In genomic region chr15:31302293-31302990, GRCm38 (mm10) we compare ENCODE assay signal across 17 mouse cellular contexts.
DNase-seq lines count a peak whose midpoint lies in the region; ATAC-seq and TF ChIP-seq lines count a peak whose summit lies in the region.
"Had no signal": no experiment of that assay in that cellular context is flagged by ENCODE, and none has a peak within 500 bp of the region (broad histone marks: within the 10 kb centered on the region; RNA-seq: fewer than 3 reads in every experiment).

No protein-coding gene starts in this region.

- H3K9ac ChIP-seq in liver, adult 2 months (ENCODE audit: low read depth, low read length) = no peak overlapping the region
- no peak overlapping the region for H3K9ac ChIP-seq in liver, postnatal 0 days (replicated peaks)
- no peak overlapping the region for H3K9ac ChIP-seq in heart, embryonic 14.5 days (ENCODE audit: low read length)
- no peak overlapping the region for H3K9ac ChIP-seq in lung, embryonic 16.5 days (ENCODE audit: low read length)
- no peak overlapping the region for H3K9ac ChIP-seq in forebrain, embryonic 12.5 days
- no peak overlapping the region for H3K9ac ChIP-seq in hindbrain, embryonic 13.5 days
- H3K9ac ChIP-seq: embryonic facial prominence, embryonic 12.5 days; limb, embryonic 13.5 days; midbrain, embryonic 13.5 days had no signal

- no peaks in the 10 kb centered on the region; the same call in 1 of the 2 replicates for H3K79me2 ChIP-seq in liver, adult 2 months (ENCODE audit: control insufficient read depth, insufficient read depth, low read length)

- TF ChIP-seq POLR2A in liver, adult 2 months (IDR thresholded peaks at IDR 0.05; ENCODE audit: extremely low read depth, insufficient read depth, low read length) = no peak

- WGBS in liver, adult 2 months = 25% methylated on average over 12 of the region's 12 CpGs
- 46% methylated on average over 12 of the region's 12 CpGs for WGBS in liver, postnatal 0 days (ENCODE audit: insufficient replicate concordance)
- 10% methylated on average over 12 of the region's 12 CpGs for WGBS in heart, embryonic 14.5 days
- WGBS in lung, embryonic 16.5 days = 16% methylated on average over 12 of the region's 12 CpGs
- 71% methylated on average over 12 of the region's 12 CpGs for WGBS in forebrain, embryonic 12.5 days
- WGBS in hindbrain, embryonic 13.5 days = 68% methylated on average over 12 of the region's 12 CpGs

- peaks cover 2% of the 10 kb centered on the region; the same call in 1 of the 2 replicates for H3K36me3 ChIP-seq in liver, adult 2 months (ENCODE audit: control insufficient read depth, insufficient read depth, low read length)
- no peaks in the 10 kb centered on the region for H3K36me3 ChIP-seq in liver, postnatal 0 days (replicated peaks; ENCODE audit: insufficient read depth, low read length)
- H3K36me3 ChIP-seq in heart, embryonic 14.5 days (ENCODE audit: control insufficient read depth, insufficient read depth, low read length) = no peaks in the 10 kb centered on the region
- no peaks in the 10 kb centered on the region for H3K36me3 ChIP-seq in lung, embryonic 16.5 days (ENCODE audit: control insufficient read depth, insufficient read depth, low read length)
- H3K36me3 ChIP-seq in forebrain, embryonic 12.5 days (replicated peaks) = no peaks in the 10 kb centered on the region
- no peaks in the 10 kb centered on the region for H3K36me3 ChIP-seq in hindbrain, embryonic 13.5 days
- H3K36me3 ChIP-seq: embryonic facial prominence, embryonic 12.5 days; forebrain, embryonic 10.5 days; limb, embryonic 13.5 days; midbrain, embryonic 13.5 days had no signal

- H3K4me3 ChIP-seq in liver, adult 2 months (ENCODE audit: insufficient read depth, low read depth, low read length) = no peak overlapping the region
- H3K4me3 ChIP-seq in liver, postnatal 0 days (ENCODE audit: low read depth, low read length) = no peak overlapping the region
- H3K4me3 ChIP-seq in heart, embryonic 14.5 days (ENCODE audit: control insufficient read depth in 1 of 2, insufficient read depth in 1 of 2, low read depth in 1 of 2, low read length in 2 of 2) = no peak overlapping the region
- H3K4me3 ChIP-seq in lung, embryonic 16.5 days (ENCODE audit: low read length) = no peak overlapping the region
- H3K4me3 ChIP-seq in forebrain, embryonic 12.5 days (replicated peaks) = no peak overlapping the region
- no peak overlapping the region for H3K4me3 ChIP-seq in hindbrain, embryonic 13.5 days
- H3K4me3 ChIP-seq: embryonic facial prominence, embryonic 12.5 days; forebrain, embryonic 10.5 days; limb, embryonic 13.5 days; midbrain, embryonic 13.5 days had no signal

- DNase-seq in liver, adult 2 months (ENCODE audit: extremely low read depth, low read depth, low spot score) = peak; percentile 24
- DNase-seq in liver, postnatal 0 days = no peak
- no peak for DNase-seq in layer of hippocampus, adult 11-12 months (ENCODE audit: low spot score)
- no peak for DNase-seq in left cerebral cortex, postnatal 25 days (ENCODE audit: low spot score in 2 of 2)
- DNase-seq: adrenal gland, postnatal 36 days; kidney, postnatal 25 days; thymus, postnatal 14 days had no signal

- intact Hi-C loops in left cerebral cortex, postnatal 25 days (cut with DNase I) = no loop called here

- no peaks in the 10 kb centered on the region for H3K4me1 ChIP-seq in liver, adult 2 months (ENCODE audit: control insufficient read depth, insufficient read depth, low read length)
- H3K4me1 ChIP-seq in liver, postnatal 0 days (ENCODE audit: insufficient read depth) = no peaks in the 10 kb centered on the region
- peaks cover 25 to 26% of the 10 kb centered on the region in 2 experiments for H3K4me1 ChIP-seq in heart, embryonic 14.5 days (ENCODE audit: control insufficient read depth in 2 of 2, insufficient read depth in 2 of 2, low read length in 2 of 2)
- H3K4me1 ChIP-seq in lung, embryonic 16.5 days (replicated peaks; ENCODE audit: control insufficient read depth, insufficient read depth, low read length) = peaks cover 4% of the 10 kb centered on the region
- peaks cover 9% of the 10 kb centered on the region for H3K4me1 ChIP-seq in forebrain, embryonic 12.5 days
- peaks cover 15% of the 10 kb centered on the region for H3K4me1 ChIP-seq in hindbrain, embryonic 13.5 days (replicated peaks)

- no peak for ATAC-seq in liver, postnatal 0 days
- peak; percentile 79 for ATAC-seq in heart, embryonic 14.5 days (ENCODE audit: insufficient number of reproducible peaks, insufficient read depth, low FRiP score, low read depth)
- 0 out of 2 replicates have a peak, but pooled peaks have one; percentile 41 for ATAC-seq in lung, embryonic 16.5 days (ENCODE audit: low read depth)
- ATAC-seq in forebrain, embryonic 12.5 days (ENCODE audit: low FRiP score) = no peak
- no peak for ATAC-seq in hindbrain, embryonic 13.5 days (ENCODE audit: low FRiP score)
- ATAC-seq: inflammation-experienced regulatory T-cells, adult 6 months; midbrain, embryonic 13.5 days had no signal

- TF ChIP-seq CTCF in liver, adult 2 months (IDR thresholded peaks at IDR 0.05; ENCODE audit: low read depth, low read length) = no peak
- no peak for TF ChIP-seq CTCF in liver, postnatal 0 days (IDR thresholded peaks at IDR 0.05; ENCODE audit: low read depth)

- H3K4me2 ChIP-seq in liver, postnatal 0 days (ENCODE audit: low read depth, low read length) = no peak overlapping the region
- H3K4me2 ChIP-seq in heart, embryonic 14.5 days (ENCODE audit: low read length) = peak overlapping the region; percentile 37
- H3K4me2 ChIP-seq in lung, embryonic 16.5 days (ENCODE audit: low read depth, low read length) = no peak overlapping the region
- H3K4me2 ChIP-seq in forebrain, embryonic 12.5 days = no peak overlapping the region
- H3K4me2 ChIP-seq in hindbrain, embryonic 13.5 days = no peak overlapping the region
- H3K4me2 ChIP-seq: embryonic facial prominence, embryonic 12.5 days; limb, embryonic 13.5 days; midbrain, embryonic 13.5 days had no signal

- H3K27ac ChIP-seq in liver, adult 2 months (replicated peaks; ENCODE audit: insufficient read depth, low read depth, low read length) = no peak overlapping the region
- no peak overlapping the region for H3K27ac ChIP-seq in liver, postnatal 0 days (ENCODE audit: low read depth)
- peak overlapping the region; percentile 74 to 77 for H3K27ac ChIP-seq in heart, embryonic 14.5 days (replicated peaks in 1 of 2; ENCODE audit: control insufficient read depth in 1 of 2, insufficient read depth in 1 of 2, low read depth in 2 of 2, low read length in 2 of 2)
- no peak overlapping the region for H3K27ac ChIP-seq in lung, embryonic 16.5 days (ENCODE audit: low read length)
- no peak overlapping the region for H3K27ac ChIP-seq in forebrain, embryonic 12.5 days
- no peak overlapping the region for H3K27ac ChIP-seq in hindbrain, embryonic 13.5 days
- H3K27ac ChIP-seq: embryonic facial prominence, embryonic 12.5 days; forebrain, embryonic 10.5 days; limb, embryonic 13.5 days; macrophage; midbrain, embryonic 13.5 days had no signal

- no peaks in the 10 kb centered on the region for H3K9me3 ChIP-seq in liver, postnatal 0 days (ENCODE audit: low read length)
- no peaks in the 10 kb centered on the region for H3K9me3 ChIP-seq in heart, embryonic 14.5 days (ENCODE audit: control insufficient read depth, low read length)
- H3K9me3 ChIP-seq in lung, embryonic 16.5 days (ENCODE audit: control insufficient read depth, low read length) = no peaks in the 10 kb centered on the region
- no peaks in the 10 kb centered on the region for H3K9me3 ChIP-seq in forebrain, embryonic 12.5 days
- H3K9me3 ChIP-seq in hindbrain, embryonic 13.5 days = no peaks in the 10 kb centered on the region
- H3K9me3 ChIP-seq: embryonic facial prominence, embryonic 12.5 days; forebrain, embryonic 10.5 days; limb, embryonic 13.5 days; midbrain, embryonic 13.5 days had no signal

- TF ChIP-seq EP300 in liver, postnatal 0 days (IDR thresholded peaks at IDR 0.05; ENCODE audit: low read depth) = no peak

- no peaks in the 10 kb centered on the region for H3K27me3 ChIP-seq in liver, adult 2 months (ENCODE audit: control insufficient read depth, insufficient read depth, low read length)
- peaks cover 7% of the 10 kb centered on the region; the same call in 1 of the 2 replicates for H3K27me3 ChIP-seq in liver, postnatal 0 days (ENCODE audit: insufficient read depth, low read length)
- H3K27me3 ChIP-seq in heart, embryonic 14.5 days (ENCODE audit: control insufficient read depth, insufficient read depth, low read length) = no peaks in the 10 kb centered on the region
- H3K27me3 ChIP-seq in lung, embryonic 16.5 days (ENCODE audit: control insufficient read depth, insufficient read depth, low read depth, low read length) = peaks cover 6% of the 10 kb centered on the region
- H3K27me3 ChIP-seq in forebrain, embryonic 12.5 days = peaks cover 22% of the 10 kb centered on the region
- H3K27me3 ChIP-seq in hindbrain, embryonic 13.5 days = peaks cover 13% of the 10 kb centered on the region

Comparison
In these comparisons a context has a peak if more than half of its experiments do, and no peak if none do; other contexts are left out.
1. H3K27ac ChIP-seq: peak in heart, embryonic 14.5 days (2 of 2); none in liver, adult 2 months (single experiment), liver, postnatal 0 days (single experiment), lung, embryonic 16.5 days (single experiment), forebrain, embryonic 12.5 days (single experiment) and hindbrain, embryonic 13.5 days (single experiment).
2. ATAC-seq: peak in heart, embryonic 14.5 days (single experiment) and lung, embryonic 16.5 days (single experiment); none in liver, postnatal 0 days (single experiment), forebrain, embryonic 12.5 days (single experiment) and hindbrain, embryonic 13.5 days (single experiment).